Mouse (Mus musculus): ENCODE measurements around the gene Cnih3.

DNA sequence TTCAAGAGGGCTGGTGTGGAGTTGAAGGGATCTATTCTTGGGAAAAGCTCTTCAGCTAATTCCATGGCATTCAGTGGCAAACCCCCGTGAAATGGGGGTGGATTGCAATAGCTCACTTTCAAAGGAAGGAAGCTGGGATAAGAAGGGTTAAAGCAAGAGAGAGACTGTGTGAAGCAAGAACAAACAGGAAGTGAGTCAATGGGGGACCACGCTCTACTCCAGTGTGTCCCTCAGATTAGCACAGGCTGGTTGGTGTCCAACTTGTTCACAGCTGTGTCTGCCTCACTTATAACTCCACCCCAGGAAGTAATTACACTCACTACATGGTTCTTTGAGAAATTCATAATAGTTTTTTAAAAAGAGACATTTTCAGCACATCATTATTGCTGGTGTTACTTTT is 19.8 kb upstream of the Cnih3 start:
- TF ChIP-seq POLR2A (IDR thresholded peaks at IDR 0.05; ENCODE audit: borderline replicate concordance, control insufficient read depth, low read depth, low read length) = no peak
- TF ChIP-seq CTCF (IDR thresholded peaks at IDR 0.05; ENCODE audit: control insufficient read depth, insufficient read depth, low read length) = no peak

Measured in bone marrow, adult 2 months (tissue).